Mouse (Mus musculus) cerebellum, postnatal 25 days (tissue): ENCODE results near the gene Dcbld2.

Experiments used
- DNase-seq, 2 experiments: peaks; one replicate each; pipeline ENCODE4 v3.0.0; 2021; ENCODE audit warnings: mixed read lengths in 2 of 2

Dcbld2 gene

DNA sequence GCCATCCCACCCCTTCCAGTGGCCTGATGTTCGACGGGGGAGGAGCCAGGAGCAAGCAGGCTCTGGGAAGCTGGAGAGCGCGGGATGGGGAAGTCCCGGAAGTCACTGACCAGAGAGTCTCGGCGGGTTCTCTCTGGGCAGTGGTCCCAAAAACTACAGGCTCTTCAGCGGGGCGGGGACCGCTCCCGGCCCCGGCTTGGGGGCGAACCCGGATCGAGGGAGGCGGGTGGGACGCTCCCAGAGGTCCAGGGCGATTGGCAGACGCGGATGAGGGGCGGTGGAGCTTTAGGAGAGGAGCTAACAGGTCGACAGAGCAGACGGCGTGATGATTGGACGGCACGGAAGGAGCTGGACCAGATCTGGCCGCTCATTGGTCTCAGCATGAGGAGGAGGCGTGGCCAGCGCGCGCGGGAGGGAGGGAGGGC is at the start of gene Dcbld2:
Dcbld2 (plus strand) TSS at position 382 of the 425 bp plus-strand sequence.
- DNase-seq: peak; percentile 95 to 98

DNA sequence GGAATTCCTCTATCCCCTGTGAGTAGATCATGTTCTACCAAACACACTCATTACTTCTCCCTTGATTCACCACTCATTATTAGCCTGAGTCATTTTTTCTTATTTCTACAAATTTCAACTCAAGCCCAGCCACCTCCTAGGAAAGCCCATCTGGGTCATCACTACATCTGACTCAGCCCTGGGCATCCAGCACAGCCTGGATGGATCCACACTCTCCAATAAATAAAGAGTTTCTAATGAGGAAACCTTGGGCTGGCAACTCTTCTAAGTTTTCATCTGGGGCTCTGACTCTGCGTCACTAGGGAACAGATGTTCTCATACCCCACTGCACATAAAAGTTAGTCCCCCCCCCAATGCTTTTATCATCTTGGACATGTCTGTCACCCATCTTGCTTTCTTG is 31.1 kb upstream of the Dcbld2 start:
- no peak for DNase-seq

DNA sequence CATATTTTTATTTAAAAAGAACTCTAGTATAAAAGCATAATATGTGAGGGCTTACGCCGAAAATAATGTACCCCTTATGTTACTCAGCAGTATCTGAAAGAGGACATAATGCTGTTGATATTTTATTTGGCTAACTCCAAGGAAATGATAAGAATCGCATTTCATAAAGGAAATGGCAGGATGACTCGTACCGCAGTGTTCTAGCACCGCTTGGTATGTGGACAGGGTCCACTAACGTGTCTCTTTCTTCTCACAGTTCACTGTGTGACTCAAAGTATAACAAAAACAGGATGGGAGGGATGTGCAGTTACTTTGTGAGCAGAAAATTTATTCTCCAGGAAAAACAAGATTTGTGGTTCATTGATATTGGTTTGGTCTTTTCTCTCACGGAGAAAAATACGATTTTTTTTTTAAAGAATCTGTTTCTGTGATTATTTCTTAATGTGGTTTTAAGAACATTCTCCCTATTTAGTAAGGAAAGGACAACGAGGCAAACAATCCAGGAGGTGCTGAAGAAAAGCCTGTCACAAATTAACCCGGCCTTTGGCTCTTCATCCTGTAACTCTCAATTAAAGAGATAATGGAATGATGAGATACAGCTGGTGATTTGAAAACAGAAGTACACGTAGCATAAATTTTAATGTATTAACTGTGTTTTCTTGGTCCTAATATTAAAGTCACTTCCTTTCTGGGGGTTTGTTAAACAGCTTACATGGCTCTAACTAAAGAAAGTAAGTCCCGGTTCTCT is 30.3 kb upstream of the Dcbld2 start:
- DNase-seq: no peak

GRCm38 (mm10) chr16:58386241-58386757 is 21.9 kb upstream of the Dcbld2 start:
- DNase-seq: no peak

DNA sequence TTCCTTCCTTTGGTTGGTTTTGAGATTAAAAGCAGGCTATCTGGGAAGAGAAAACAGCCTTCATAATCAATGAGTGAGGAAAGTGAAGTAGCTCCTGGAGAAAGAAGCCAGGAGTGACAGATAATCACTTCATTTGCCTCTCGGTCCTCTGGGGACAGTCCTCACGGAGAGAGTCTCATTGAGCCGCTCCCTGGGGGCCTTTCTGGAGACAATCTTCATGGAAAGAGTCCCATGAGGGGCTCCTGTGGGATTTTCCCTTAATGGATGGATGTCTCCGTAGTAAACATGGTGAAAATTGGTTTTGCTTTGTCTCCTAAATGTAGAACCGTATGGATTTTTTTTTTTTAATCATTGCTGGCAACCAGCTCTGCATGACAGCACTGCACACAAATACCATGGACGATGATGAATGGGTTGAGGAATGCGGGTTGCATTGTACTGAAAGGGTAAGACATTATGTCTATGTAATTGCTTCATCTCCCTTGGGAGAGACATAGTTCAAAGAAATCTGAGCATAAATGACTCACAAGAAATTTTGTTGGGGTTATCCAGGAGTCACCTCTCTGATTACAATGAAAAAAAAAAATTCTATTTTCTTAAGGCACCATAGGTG is 19.0 kb upstream of the Dcbld2 start:
- DNase-seq: no peak

DNA sequence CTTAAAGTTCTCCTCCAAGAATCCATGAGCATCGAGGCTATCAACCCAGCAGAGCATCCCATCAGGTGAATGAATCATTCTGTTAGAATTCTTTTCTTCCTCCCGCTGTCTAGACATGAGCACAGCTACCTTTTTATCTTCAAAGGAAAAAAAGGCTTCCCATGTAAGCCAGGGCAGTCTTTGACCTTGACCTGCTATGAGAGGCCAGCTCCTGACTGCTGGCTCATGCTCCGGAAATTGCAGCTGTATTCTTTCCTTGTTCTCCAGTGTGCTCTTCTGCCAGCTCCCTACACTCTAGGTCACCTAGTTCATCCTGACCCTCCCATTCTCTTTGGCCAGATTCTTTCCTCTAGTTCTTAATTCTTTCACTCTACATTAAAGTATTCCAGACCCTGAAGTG is 15.2 kb upstream of the Dcbld2 start:
- DNase-seq: no peak

DNA sequence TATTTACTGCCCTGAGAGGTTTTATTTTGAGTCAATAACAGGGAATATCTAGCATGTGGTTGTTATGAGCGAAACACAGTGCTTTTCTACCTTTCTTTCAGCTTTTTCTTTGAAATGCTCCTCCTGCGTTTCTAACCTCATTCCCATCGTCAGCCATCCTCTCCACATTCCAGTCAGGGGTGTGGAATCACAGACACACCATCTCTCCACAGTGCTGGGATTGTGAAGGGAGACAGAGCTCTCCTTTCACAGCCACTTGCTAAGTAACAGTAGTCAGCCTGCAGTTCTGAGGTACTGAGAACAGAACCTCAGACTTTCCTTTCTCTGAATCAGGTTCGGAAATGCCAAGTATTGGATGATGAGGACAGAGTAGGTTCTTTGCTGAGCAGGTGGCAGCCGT is 14.1 kb upstream of the Dcbld2 start:
- no peak for DNase-seq

DNA sequence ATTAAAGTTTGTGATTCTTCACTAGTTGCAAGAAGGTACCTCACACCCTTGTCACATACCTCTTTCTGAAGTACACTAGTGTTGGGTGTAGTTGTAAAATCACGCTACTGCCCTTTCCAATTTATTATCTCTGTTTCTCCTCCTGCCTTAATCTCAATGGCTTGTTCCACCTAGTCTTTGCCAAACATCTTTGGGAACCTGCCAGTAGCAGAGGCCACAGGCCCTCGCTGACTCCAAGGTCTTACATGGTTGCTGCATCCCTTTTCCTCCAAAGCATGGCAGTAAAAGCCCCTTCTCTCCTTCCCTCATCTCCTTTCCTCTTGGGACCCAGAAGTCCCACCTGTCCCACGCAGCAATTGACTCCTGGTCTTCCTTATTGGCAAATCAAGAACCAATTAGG is 9.6 kb upstream of the Dcbld2 start:
- DNase-seq: no peak

GRCm38 (mm10) chr16:58401079-58401478 is 7.2 kb upstream of the Dcbld2 start:
- no peak for DNase-seq

DNA sequence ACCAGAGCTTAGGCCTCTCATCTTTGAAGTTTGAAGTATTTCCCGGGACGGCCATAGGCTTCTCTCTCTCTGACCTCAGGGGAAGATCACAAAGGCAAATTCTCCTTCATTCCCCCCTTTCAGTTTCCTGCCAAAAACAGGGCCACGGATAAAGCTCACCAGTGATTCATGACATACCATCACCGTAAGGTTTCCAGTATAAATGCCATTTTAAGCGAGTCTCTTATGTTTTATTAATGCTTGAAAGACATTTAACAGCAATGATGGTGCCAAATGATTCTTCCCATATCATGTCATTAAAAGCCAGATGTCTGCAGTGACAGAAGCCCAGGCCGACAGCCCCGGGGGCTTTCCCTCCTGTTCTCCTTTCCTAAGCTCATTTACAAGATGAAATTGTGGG is 3.6 kb upstream of the Dcbld2 start:
- DNase-seq: no peak

DNA sequence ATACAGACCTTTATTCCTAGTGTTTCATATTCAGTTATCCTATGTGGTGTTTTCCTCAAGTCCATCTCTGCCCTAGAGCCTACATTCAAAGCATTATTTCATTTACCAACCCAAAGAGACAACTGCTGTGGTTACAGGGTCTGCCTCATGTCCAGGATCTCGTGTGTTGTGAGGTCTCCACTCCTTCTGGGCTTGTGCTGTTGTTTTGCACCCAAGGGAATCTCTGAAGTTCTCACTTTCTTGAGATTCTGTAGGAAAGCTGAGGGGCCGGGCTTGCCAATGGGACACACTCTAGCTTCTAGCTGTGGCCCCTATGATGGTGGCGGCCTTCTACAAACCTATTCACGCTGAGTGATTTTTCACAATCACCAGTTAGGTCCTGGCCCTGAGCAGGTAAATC is 3.0 kb upstream of the Dcbld2 start:
- no peak for DNase-seq

DNA sequence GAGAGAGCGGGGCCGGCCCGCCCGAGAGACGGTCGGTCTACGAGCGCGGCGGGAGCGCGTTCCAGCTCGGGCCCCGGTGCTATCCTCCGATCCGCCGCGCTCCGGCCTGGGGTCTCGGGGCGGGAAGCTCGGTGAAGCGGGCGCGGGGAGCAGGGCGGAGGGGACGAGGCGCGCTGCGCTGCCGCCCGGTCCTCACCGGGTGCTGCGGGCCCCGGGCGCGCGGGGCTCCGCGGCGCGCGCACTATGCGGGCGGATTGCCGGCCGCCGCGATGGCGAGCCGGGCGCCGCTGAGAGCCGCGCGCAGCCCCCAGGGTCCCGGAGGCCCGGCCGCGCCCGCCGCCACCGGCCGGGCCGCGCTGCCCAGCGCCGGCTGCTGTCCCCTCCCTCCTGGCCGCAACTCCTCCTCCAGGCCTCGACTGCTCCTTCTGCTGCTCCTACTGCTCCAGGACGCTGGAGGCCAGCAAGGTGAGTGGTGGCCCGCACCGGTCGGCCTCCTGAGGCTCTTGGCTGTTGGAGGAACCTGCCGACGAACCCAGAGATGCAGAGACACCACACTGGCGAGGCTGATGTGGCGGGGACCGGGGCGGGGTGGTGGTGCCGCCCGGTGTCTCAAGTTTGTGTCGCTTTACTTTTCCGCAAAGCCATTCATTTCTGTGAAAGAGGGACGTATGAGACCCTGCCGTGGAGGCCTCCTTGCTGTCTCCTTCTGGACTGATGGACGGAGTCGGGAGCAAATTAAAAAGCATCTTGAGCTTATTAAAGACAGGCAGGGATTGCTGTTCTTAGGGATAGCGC is 441 bp downstream of the Dcbld2 start:
- peak in 1 of 2 experiments; percentile 65 for DNase-seq

GRCm38 (mm10) chr16:58409825-58410224 is 1.6 kb downstream of the Dcbld2 start:
- DNase-seq: no peak

DNA sequence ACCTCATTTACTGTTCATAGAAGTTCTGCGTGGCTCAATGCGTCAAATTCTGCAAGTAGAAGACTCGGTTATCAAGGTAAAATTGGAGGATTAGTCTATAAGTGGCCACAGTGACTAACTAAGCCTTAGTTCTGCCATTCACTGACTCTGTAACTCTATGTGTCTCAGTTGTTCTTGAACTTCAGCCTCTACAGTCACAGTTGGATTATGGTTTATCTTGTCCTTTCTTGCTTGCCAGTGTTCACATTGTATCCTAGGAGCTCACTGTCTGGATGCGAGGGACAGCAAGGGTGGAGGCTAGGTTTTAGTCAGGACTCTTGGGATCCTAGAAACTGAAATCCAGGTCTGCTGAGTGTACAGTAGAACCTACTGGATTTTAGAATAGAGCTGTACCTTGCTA is 6.6 kb downstream of the Dcbld2 start:
- no peak for DNase-seq

- no peak for DNase-seq
Measured at GRCm38 (mm10) chr16:58415500-58415899, 7.3 kb downstream of the Dcbld2 start.

DNA sequence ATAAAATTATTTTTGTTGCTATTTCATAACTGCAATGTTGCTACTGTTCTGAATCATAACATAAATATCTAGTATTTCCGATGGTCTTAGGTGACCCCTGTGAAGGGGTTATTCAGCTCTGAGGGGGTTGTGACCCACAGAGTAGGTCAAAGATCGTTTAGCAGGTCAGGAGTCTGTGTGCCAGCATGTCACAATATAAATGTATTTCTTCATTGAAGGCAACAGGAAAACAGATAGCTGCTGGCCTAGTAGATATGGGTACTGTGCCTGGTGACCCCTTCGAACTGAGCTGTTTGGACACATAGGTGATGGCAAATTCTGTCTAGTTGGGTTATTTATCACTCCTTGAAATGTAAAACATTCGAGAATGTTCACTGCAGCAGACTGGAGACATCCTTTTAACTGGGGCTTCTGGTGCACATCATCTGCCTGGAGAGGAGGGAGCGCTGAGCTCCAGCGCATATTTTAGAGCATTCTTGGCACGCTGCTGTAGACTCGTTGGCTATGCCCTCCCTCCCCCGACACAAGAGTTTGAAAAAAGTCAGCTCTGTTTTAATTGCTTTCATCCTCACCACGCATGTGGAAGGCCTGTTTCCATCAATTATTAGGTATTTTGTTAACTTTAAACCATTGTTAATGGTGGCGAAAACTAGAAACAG is 13.6 kb downstream of the Dcbld2 start:
- no peak for DNase-seq

DNA sequence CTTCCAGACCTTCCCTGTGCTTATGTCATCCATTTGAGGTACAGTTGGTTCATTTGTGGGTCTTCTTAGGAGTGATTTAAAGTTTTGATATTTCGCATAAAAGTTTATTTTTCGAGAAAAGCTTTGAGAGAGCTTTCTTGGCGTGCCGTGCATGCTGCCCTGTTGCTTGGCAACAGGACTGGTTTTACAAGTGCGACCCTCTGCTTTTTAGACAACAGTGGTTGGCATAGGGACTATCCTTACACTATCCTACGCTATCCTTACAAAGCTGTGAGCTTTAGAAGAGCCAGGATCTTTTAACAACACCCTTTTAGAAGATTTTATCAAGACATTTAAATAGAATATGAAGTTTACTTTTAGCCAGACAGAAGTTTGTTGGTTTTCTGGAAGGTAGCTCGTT is 22.0 kb downstream of the Dcbld2 start:
- no peak for DNase-seq

DNA sequence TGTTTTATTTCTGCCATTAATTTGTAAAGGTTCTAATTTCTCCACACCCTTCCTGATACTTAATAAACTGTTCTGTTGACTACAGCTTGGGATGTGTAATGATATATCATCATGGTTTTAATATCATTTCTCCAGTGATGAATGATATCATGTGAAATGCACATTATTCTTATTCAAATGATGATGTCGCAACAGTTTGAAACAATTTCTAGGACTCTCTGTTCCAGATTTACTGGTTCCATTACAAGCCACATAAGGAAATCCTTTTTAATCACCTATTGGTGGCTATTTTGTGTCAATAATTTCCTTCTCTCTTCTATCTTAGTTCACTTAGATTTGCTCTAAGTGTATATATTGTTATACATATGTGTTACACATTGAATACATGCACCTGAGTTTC is 24.1 kb downstream of the Dcbld2 start:
- DNase-seq: no peak

- no peak for DNase-seq
Measured at GRCm38 (mm10) chr16:58444735-58445134, 36.5 kb downstream of the Dcbld2 start.

DNA sequence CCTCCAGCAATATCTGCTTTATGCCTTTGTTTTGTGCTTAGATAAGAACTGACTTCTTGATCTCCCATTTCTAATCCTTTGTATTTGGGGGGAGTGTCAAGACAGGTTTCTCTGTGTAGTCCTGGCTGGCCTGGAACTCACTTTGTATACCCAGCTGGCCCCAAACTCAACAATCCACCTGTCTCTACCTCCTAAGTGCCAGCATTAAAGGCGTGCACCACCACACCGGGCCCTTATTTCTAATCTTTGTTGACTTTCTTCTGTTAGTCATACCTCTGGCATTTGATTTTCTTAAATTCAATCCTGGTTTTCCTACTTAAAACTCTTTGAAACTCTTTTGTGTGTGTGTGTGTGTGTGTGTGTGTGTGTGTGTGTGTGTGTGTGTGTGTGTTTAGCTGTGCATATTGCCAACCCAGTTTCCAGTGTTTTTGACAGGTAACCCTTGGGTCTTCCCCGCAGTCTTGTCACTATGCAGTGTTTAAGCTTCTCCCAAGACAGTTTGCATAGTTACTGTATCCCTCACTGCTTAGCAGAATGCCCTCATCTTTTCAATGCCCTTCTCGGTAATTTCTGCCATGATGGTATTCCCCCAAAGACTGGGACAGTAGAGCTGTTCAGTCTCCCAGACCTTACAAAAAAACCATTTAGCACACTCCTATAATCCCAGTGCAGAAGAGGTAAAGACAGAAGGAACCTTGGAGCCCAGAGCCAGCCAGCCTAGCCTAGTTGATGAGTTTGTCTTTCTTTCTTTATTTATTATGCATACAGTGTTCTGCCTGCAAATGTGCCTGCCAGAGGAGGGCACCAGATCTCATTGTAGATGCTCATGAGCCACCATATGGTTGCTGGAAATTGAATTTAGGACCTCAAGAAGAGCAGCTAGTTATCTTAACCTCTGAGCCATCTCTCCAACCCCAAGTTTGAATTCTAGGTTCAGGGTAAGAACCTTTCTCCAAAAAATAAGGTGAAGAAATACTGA is 38.3 kb downstream of the Dcbld2 start:
- DNase-seq: no peak

DNA sequence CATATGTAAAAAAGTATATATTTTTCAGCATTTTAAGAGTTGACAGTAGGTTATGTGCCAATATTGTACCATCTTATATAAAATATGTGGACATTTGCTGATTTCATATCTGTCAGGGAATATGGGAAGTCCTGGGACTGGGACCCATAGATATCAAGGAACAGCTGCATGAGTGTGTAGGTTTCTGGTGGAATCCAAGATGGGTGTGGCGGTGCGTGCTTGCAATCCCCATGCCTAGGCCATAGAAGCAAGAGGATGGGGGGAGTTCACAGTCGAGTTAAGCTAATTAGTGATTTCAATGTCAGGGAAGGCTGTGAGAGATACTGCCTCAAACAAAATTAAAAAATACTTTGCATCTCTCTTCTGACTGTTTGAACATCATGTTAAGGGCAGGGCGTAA is 40.8 kb downstream of the Dcbld2 start:
- DNase-seq: no peak

- DNase-seq: no peak
Measured at GRCm38 (mm10) chr16:58450648-58451047, 42.4 kb downstream of the Dcbld2 start.
